Mouse (Mus musculus): ENCODE results near the gene Ntmt1. TPM values are rescaled to one million over a fixed set of nuclear protein-coding genes. Genes with fewer than 3 reads are reported as not detected.

Gene Ntmt1
- total RNA-seq, 4 experiments from 2014 or later, result 9.7 to 14.5 (median 13.3) TPM

DNA sequence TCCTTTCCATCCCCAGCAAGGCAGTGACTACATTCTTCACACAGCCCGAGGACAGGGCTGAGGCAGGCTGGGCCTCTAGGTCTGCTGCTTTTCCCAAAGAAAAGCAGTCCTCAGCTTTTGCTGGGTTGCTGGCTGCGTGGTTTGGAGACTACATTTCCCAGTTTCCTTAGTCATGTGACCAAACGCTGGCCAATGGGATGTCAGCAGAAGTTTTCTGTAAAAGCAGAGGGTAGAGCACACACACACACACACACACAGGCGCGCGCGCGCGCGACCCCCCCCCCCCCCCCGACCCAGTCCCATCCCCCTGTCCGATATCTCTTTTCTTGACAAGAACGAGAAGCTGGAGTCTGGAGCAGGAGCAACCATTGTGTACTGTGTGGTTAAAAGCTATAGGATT lies 24.3 kb upstream of the Ntmt1 start:
- peak; percentile 49 to 52 for DNase-seq (ENCODE audit: low spot score in 2 of 2)

DNA sequence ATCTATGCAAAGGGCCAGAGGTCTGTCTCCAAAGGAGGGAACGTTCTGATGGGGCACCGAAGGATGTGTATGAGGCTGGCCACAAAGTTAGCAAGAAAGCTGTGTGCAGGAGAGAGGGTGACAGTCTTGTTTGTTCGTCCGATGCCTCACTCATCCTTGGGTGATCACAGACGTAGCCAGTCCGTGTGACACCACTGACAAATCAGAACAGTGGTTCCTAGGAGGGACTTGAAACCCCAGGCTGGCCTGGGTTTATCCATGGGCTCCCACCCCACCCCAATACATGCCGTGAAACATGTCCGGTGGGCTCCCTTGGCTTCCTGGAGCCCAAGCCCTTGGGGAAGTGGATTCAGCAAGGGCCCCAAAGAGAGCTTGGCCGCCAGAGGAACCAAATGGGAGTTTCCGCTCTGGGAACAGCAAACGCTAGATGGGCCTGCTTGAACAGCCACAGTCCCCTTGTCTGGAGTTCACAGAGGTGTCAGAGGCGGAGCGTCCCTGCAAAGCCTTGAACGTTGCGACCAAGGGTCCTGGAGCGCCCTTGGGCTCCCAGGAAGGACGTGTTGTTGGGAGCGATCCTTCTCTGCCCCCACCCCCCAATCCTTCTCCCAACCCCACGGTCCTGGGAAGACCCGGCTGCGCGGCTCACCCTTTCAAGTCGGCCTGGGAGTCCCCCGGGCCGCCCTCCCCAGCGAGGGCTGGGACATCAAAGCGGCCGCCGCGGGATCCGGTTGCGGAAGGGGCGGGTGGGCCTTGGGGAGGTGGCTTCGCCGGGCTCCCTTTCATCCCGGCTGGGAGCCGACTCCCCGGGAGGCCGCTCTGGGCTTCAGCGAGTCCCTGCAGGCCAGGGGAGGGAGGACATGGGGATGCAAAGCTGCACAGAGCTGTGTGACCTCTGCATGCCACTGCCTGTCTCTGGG lies 23.3 kb upstream of the Ntmt1 start:
- DNase-seq (ENCODE audit: low spot score in 2 of 2), result no peak

GRCm38 (mm10) chr2:30787466-30787865 lies 20.2 kb upstream of the Ntmt1 start:
- no peak for DNase-seq (ENCODE audit: low spot score in 2 of 2)

GRCm38 (mm10) chr2:30792061-30792460 lies 15.6 kb upstream of the Ntmt1 start:
- DNase-seq (ENCODE audit: low spot score in 2 of 2), result no peak

DNA sequence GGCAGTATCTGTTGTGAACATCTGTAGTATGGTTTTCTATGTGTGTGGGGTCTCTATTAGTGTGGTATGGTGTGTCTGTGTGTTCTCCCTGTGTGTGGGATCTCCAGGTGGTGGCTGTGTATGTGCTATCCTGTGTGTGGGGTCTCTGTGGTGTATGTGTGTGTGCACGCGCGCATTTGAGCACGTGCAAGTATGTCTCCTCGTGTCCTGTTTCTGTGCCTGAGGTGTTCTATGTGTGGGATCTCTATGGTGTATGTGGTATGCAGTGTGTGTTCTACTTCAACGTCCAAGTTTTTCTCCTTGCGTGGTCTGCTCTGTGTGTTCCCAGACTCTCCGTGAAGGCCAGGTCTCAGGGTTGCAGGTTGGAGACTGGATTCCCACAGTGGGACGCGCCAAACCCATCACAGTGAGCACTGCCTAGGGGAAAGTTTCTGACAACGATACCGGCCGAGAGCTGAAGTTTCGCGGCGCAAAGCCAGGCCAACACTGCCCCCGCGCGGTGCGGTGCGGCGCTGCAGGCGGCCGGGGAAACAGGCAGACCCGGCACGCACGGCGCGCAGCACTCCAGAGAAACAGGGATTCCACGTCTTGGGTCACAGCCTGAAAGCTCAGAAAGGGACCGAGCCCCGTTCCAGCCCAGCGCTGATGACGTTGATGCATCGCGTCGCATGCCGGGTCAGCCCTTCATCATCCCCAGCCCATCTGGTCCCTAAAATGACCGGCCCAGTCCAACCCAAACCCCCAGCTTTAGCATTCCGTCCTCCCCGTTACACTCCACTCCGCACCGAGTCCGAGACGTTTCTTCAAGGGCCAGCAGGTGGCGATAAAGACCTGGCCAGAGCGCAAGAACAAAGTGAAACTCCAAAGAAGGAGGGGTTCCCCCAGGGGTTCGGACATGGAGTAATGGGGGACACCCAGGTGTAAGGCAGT lies 13.2 kb upstream of the Ntmt1 start:
- peak; percentile 91 to 94 for DNase-seq (ENCODE audit: low spot score in 2 of 2)

DNA sequence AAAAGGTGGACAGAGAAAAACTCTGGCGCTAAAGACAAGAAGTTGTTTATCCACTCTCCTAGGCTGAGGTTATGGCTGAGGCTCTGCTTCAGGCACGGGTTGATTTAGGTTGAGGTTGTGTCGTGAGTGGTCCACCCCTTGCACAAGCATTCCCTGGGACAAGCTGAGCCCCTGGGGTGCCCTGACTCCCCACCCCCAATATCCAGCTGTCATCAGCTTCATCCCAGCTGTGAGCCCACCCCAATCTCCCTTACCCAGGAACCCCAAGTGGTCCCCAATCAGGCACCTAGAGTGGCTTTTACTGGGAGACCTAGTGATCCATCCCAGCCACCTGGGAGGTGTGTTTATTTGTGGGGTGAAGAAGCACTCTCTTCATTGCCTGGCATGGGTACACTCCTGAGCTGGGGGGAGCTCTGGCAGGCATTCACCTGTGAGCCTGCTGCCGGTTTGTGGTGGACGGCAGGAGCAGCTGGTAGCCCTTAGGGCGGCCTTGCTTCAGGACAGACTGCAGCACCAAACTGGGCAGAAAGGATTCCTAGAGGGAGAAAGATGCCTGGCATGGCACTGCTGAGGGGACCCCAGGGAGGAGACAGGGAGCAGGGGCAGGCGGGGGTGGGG lies 12.2 kb upstream of the Ntmt1 start:
- no peak for DNase-seq (ENCODE audit: low spot score in 2 of 2)

DNA sequence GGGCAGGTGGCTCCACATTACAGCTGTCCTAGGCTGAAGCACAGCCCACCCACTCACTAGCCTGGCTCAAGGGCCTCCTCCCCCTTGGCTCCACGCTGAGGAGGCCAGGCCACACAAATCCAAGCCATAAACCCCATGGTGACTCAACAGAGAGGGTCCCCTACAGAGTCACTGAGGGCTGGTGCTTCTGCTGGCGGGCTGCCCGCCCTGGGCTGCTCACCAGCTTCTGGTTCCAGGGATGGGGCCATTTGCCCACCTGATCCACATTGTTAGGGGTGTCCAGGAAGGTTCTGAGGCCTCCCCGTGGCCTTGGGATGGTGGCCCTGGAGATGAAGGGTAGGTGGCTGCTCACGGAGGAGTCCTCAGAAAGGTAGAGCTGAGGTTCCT lies 11.7 kb upstream of the Ntmt1 start:
- DNase-seq (ENCODE audit: low spot score in 2 of 2), result peak in 1 of 2 experiments; percentile 31

GRCm38 (mm10) chr2:30796382-30796781 lies 11.2 kb upstream of the Ntmt1 start:
- DNase-seq (ENCODE audit: low spot score in 2 of 2), result peak; percentile 63 to 70

DNA sequence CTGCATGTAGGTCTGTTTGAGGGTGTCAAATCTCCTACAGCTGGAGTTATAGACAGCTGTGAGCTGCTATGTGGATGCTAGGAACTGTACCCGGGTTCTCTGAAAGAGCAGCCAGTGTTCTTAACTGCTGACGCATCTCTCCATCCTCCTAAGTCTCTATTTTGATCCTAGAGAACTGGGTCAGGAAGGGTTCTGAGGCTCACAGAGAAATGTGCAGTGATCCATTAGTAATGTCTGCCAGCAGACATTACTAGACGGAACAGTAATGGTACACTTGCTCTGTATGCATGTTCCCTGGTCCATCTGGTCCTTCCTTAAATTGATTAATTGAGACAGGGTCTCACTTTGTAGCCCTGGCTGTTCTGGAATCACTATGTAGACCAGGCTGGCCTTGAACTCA lies 8.2 kb upstream of the Ntmt1 start:
- no peak for DNase-seq (ENCODE audit: low spot score in 2 of 2)

- DNase-seq (ENCODE audit: low spot score in 2 of 2), result no peak
Observed at GRCm38 (mm10) chr2:30800671-30801066, 7.0 kb upstream of the Ntmt1 start.

GRCm38 (mm10) chr2:30801067-30801852 lies 6.4 kb upstream of the Ntmt1 start:
- no peak for DNase-seq (ENCODE audit: low spot score in 2 of 2)

GRCm38 (mm10) chr2:30803604-30804003 lies 4.0 kb upstream of the Ntmt1 start, which contains the start of gene 1700001O22Rik:
1700001O22Rik (minus strand) TSS chr2:30803661.
- DNase-seq (ENCODE audit: low spot score in 2 of 2), result no peak

- no peak for DNase-seq (ENCODE audit: low spot score in 2 of 2)
Observed at GRCm38 (mm10) chr2:30805983-30806382, 1.6 kb upstream of the Ntmt1 start.

DNA sequence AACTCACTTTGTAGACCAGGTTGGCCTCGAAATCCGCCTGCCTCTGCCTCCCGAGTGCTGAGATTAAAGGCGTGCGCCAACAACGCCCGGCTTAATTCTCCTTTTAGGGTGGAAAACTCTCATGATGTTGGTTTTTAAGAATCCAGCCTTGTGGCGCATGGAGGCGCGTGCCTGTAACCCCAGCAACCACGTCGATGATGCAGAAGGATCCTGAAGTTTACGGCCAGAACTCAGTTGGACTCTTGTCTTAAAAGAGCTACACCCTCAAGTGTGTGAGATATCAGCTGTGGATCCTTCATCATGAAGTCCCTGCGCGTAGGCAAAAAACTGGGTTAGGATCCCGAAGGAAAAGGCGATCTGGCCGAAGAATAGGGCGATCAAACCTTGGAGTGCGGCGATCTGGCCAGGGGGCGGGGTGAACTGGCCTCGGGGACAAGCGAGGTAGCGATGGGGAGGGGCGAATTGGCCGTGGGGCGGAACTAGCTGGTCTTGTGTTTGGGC lies 429 bp upstream of the Ntmt1 start:
- DNase-seq (ENCODE audit: low spot score in 2 of 2), result no peak

GRCm38 (mm10) chr2:30808296-30808655 lies 650 bp downstream of the Ntmt1 start:
- no peak for DNase-seq (ENCODE audit: low spot score in 2 of 2)

DNA sequence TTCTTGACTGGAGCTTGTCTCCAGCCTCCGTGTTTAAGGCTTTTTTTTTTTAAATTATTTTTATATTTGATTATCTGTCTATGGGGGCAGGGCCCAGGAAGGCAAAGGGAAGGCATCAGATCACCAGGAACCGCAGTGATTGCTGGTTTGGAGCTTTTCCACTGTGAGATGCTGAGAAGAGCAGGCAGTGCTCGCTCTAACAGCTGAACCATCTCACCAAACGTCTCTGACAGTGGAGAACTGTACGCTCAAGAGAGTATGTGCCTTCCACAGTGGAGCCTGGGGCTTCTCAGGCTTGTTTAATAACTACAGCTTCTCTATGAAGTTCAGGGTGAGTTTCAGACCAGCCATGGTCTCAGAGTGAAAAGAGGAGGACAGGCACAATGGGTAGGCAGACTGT lies 1.9 kb downstream of the Ntmt1 start:
- no peak for DNase-seq (ENCODE audit: low spot score in 2 of 2)

GRCm38 (mm10) chr2:30810573-30810972 lies 2.9 kb downstream of the Ntmt1 start:
- DNase-seq (ENCODE audit: low spot score in 2 of 2), result no peak

DNA sequence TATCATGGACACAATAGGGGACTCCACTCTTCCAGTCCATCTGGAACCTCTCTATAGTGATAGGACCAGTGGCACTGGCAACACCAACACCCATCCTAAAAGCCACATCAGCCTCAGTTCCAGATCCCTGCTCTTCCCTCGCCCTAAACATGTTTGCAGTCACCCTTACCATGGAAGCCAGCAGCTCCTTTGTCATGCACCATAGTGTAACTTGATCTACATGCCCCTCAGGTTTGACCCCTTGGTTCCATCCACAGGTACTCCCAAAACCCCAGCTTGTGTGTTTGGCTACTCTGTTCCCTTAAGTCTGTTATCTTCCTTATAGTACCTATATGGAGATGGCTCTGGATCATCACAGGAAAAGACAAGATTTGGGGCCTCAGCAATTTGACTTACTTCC lies 8.8 kb downstream of the Ntmt1 start:
- no peak for DNase-seq (ENCODE audit: low spot score in 2 of 2)

DNA sequence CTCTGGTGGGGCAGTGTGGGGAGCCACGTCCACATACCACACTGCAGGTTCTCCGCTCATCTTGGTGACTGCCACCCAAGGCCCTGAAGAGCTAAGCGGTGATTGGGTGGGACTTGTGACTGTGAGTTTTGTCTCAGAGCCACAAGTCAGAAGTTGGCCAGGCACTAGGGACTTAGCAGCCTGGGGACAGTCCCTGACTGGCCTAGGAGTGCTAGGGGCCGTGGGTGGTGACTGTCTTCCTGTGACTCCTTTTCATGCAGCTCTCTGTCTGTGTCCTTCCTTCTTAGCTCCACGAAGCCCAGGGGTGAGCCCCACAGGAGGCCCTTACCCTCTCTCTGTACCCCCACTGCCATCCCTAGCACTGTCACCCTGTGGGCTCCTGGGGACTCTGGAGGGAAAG lies 12.2 kb downstream of the Ntmt1 start:
- DNase-seq (ENCODE audit: low spot score in 2 of 2), result no peak

DNA sequence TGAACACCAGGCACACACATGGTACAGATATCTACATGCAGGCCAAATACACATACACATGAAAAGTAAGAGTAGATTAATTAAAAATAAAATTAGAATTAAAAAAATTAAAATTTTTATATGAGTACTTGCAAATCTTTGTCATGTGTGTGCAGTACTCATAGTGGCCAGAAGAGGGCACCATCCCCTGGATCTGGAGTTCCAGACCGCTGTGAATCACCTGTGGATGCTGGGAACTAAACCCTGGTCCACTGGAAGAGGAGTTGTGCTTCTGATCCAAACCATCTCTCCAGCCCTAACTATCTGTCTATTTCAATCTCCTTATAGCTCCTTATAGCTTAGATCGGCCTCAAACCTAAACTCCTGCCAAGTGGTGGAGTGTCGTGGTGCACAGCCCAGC lies 13.4 kb downstream of the Ntmt1 start:
- DNase-seq (ENCODE audit: low spot score in 2 of 2), result no peak

GRCm38 (mm10) chr2:30822460-30822859 lies 14.8 kb downstream of the Ntmt1 start:
- no peak for DNase-seq (ENCODE audit: low spot score in 2 of 2)
